Mouse (Mus musculus) ES-E14 (cell line): Measurements from ENCODE around the gene Sorcs3. TPM values are rescaled to one million over a fixed set of nuclear protein-coding genes. Genes with fewer than 3 reads are reported as not detected.

Experiments used
- DNase-seq: peaks from one replicate; pipeline ENCODE4 v3.0.0-alpha.2; 2013; ENCODE audit warnings: low read depth, low spot score
- H3K27ac ChIP-seq: 2 replicates; pipeline ENCODE4 v1.5.1; 2012; ENCODE audit warnings: low read depth, mild to moderate bottlenecking, low read length, moderate library complexity, mixed read lengths; ENCODE audit not compliant: poor library complexity, insufficient read depth, severe bottlenecking
- H3K36me3 ChIP-seq: 2 replicates; pipeline ENCODE4 v1.6.1; 2012; ENCODE audit warnings: mild to moderate bottlenecking, low read length, moderate library complexity, mixed read lengths; ENCODE audit not compliant: control insufficient read depth, poor library complexity, insufficient read depth, severe bottlenecking
- H3K4me1 ChIP-seq, 2 experiments: fragments of 150-350 bp in 1 of 2; sonication (generic) in 1 of 2; 2 replicates each; pipeline ENCODE4 v1.6.1; 2012; ENCODE audit warnings: low read length in 2 of 2, mild to moderate bottlenecking in 1 of 2, mixed read lengths in 1 of 2; ENCODE audit not compliant: control insufficient read depth in 2 of 2, insufficient read depth in 2 of 2, poor library complexity in 1 of 2
- H3K4me3 ChIP-seq, 2 experiments: fragments of 150-350 bp in 1 of 2; sonication (generic) in 1 of 2; 2 replicates each; pipeline ENCODE4 v1.5.1; 2012; ENCODE audit warnings: low read length in 2 of 2, low read depth in 1 of 2, mild to moderate bottlenecking in 1 of 2, mixed read lengths in 1 of 2; ENCODE audit not compliant: insufficient read depth in 1 of 2, poor library complexity in 1 of 2, severe bottlenecking in 1 of 2
- H3K9ac ChIP-seq: 2 replicates; pipeline ENCODE4 v1.6.1; 2012; ENCODE audit warnings: low read depth, mild to moderate bottlenecking, low read length, mixed read lengths; ENCODE audit not compliant: poor library complexity, insufficient read depth, severe bottlenecking
- H3K9me3 ChIP-seq: fragments of 150-350 bp; sonication (generic); 2 replicates; pipeline ENCODE4 v1.6.1; 2012; ENCODE audit warnings: low read depth, mild to moderate bottlenecking, low read length; ENCODE audit not compliant: control insufficient read depth, insufficient read depth
- CHD2 ChIP-seq: IDR thresholded peaks from 2 replicates; pipeline ENCODE4 v1.6.1; 2014; ENCODE audit warnings: mild to moderate bottlenecking, low read depth, low read length, inconsistent platforms
- HCFC1 ChIP-seq: IDR thresholded peaks from 2 replicates; pipeline ENCODE4 v1.6.1; 2012; ENCODE audit warnings: low read length, inconsistent platforms, borderline replicate concordance; ENCODE audit not compliant: insufficient read depth
- MAFK ChIP-seq: IDR thresholded peaks from 2 replicates; pipeline ENCODE4 v1.6.1; 2014; ENCODE audit warnings: mild to moderate bottlenecking, low read depth, low read length, inconsistent platforms; ENCODE audit not compliant: insufficient read depth
- ZC3H11A ChIP-seq: IDR thresholded peaks from 2 replicates; pipeline ENCODE4 v1.6.1; 2012; ENCODE audit warnings: low read depth, mild to moderate bottlenecking, inconsistent platforms, low read length, borderline replicate concordance
- ZNF384 ChIP-seq: IDR thresholded peaks from 2 replicates; pipeline ENCODE4 v1.6.1; 2012; ENCODE audit warnings: low read depth, low read length, inconsistent platforms
- in situ Hi-C, 2 experiments: fragments of 600-800 bp; cut with MboI; formaldehyde crosslinking; loops; one replicate each; pipeline ENCODE4 v1.15.1; 2025; ENCODE audit warnings: low sequenced_read_pairs in 2 of 2, inconsistent platforms in 1 of 2; ENCODE audit not compliant: unreplicated experiment in 2 of 2
- total RNA-seq: library from RNA; depleted of rRNA; stranded (reverse); fragments of 300-350 nt; gene quantifications from 2 replicates; pipeline ENCODE4 v1.2.3, GENCODE M21; 2012

The Sorcs3 gene
- total RNA-seq, 1 experiment: not detected

GRCm38 (mm10) chr19:48811541-48811940 is 605.7 kb downstream of the Sorcs3 start:
- DNase-seq: no peak
- Histone ChIP-seq H3K9ac (no peak overlapping the region), H3K27ac (no peak overlapping the region), H3K36me3 (no peaks in the 10 kb centered on the region), H3K9me3 (no peaks in the 10 kb centered on the region), H3K4me3 (no peak overlapping the region), H3K4me1 (no peaks in the 10 kb centered on the region)
- TF ChIP-seq ZNF384: no peak
- no peak for TF ChIP-seq MAFK
- no peak for TF ChIP-seq HCFC1
- TF ChIP-seq ZC3H11A: no peak
- TF ChIP-seq CHD2: no peak
- in situ Hi-C loops: no loop called here

GRCm38 (mm10) chr19:48813823-48814222 is 608.0 kb downstream of the Sorcs3 start:
- Histone ChIP-seq H3K27ac (no peak overlapping the region), H3K36me3 (no peaks in the 10 kb centered on the region), H3K9me3 (no peaks in the 10 kb centered on the region), H3K4me1 (no peaks in the 10 kb centered on the region), H3K9ac (no peak overlapping the region), H3K4me3 (no peak overlapping the region; a peak in 1 of 4 replicates)
- no peak for TF ChIP-seq CHD2
- TF ChIP-seq HCFC1: no peak
- no peak for TF ChIP-seq ZNF384
- no peak for TF ChIP-seq ZC3H11A
- no peak for TF ChIP-seq MAFK
- in situ Hi-C loops: no loop called here
- DNase-seq: no peak

DNA sequence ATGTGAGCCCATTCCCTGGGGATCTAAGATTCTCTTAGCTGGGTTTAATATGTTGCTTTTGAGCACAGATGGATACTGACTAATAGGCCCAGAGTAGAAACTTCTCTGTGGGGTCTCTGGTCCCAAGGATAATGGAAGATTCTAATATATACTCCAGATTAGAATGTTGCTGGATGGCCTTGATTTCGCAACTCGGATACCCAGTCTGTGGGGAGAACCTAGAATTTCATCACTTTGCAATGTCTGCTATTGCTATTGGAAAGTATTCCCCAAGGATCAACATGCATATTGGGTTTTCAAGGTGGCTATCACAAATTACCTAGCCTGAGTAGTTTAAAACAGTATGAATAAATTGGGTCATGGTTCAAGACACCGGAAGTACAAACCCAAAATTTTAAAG is 609.2 kb downstream of the Sorcs3 start:
- no peak overlapping the region for H3K4me3 ChIP-seq
- H3K36me3 ChIP-seq: no peaks in the 10 kb centered on the region
- no peak overlapping the region for H3K27ac ChIP-seq
- H3K9me3 ChIP-seq: no peaks in the 10 kb centered on the region
- in situ Hi-C loops: no loop called here
- no peak overlapping the region for H3K9ac ChIP-seq
- DNase-seq: no peak
- no peaks in the 10 kb centered on the region for H3K4me1 ChIP-seq
- TF ChIP-seq MAFK: no peak

DNA sequence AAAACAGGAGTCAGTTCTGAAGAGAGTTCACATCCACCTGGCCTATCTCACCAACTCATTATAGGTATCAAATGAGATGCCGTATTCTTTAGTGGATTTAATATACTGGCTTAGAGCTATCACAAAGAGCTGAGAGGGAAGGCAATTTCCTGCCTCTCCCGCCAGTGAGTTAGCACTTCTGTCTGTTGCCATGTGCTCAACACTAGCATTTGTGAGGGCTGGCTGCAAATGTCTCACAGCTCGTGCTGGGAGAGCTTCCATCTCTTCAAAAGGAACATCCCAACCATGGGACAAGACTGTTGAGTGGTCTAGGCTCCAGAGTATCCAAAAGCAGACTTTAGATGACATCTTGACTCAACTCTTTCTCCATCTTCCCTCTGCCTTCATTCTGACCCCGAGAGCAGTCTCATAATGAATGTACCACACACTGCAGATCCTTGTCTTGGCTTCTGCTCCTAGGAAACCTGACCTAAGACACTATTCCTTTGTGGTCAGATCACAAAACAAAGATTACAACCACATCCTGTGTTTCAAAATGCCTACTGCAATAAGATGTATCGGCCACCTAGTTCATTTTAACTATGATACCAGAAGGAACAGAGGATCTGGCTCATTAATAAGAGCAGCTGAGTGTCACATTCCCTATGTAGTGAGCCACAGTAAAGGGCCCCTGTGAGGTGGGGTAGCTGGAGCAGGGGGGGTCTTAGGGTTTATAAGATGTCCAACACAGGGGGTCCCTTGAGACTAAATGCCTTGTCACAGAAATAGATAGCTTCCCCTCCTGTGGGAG is 614.9 kb downstream of the Sorcs3 start:
- Histone ChIP-seq H3K4me1 (no peaks in the 10 kb centered on the region), H3K9me3 (no peaks in the 10 kb centered on the region), H3K9ac (no peak overlapping the region), H3K4me3 (no peak overlapping the region), H3K36me3 (no peaks in the 10 kb centered on the region), H3K27ac (no peak overlapping the region)
- in situ Hi-C loops: no loop called here
- no peak for DNase-seq
- no peak for TF ChIP-seq ZNF384
- no peak for TF ChIP-seq CHD2
- TF ChIP-seq ZC3H11A: no peak
- no peak for TF ChIP-seq MAFK
- TF ChIP-seq HCFC1: no peak

DNA sequence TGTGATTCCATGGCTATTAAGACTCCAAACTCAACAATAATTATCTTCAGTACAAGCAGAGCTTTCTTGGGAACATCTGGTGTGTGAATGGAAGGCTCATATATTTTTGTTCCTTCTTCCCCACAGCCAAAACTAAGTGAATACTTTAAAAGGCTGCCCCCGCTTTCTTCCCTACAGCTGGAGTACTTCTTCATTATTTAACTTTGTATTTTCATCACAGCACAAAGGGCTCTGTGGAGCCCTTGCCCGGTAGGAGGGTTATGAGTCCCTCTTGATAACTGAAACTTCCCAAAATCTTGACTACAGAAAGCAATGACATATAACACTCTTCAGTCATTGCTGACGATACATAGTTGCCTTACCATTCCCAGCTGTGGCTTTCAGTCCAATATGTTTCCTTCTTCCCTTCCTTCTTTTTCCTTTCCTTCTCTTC is 615.5 kb downstream of the Sorcs3 start:
- DNase-seq: no peak
- Histone ChIP-seq H3K9ac (no peak overlapping the region), H3K36me3 (no peaks in the 10 kb centered on the region), H3K4me1 (no peaks in the 10 kb centered on the region), H3K4me3 (no peak overlapping the region), H3K27ac (no peak overlapping the region), H3K9me3 (no peaks in the 10 kb centered on the region)
- in situ Hi-C loops: no loop called here
- TF ChIP-seq HCFC1 (no peak), CHD2 (no peak), MAFK (no peak), ZC3H11A (no peak), ZNF384 (no peak)
